Mouse (Mus musculus) naive thymus-derived CD4-positive, alpha-beta T cell, adult 2 months (primary cell): ENCODE data around the gene Olfr32.
"Not testable (repeated sequence)": the region's sequence is repeated elsewhere in the genome, so short reads cannot be mapped to it uniquely, and the experiment has no call there.

Source experiments
- DNase-seq: peaks from one replicate; pipeline ENCODE4 v3.0.0-alpha.2; 2011; ENCODE audit warnings: low read depth

The Olfr32 gene

GRCm38 (mm10) chr2:90142196-90142595 lies at the start of gene Olfr32:
TSS of gene Olfr32 (minus strand) at chr2:90142296.
- DNase-seq: no peak

DNA sequence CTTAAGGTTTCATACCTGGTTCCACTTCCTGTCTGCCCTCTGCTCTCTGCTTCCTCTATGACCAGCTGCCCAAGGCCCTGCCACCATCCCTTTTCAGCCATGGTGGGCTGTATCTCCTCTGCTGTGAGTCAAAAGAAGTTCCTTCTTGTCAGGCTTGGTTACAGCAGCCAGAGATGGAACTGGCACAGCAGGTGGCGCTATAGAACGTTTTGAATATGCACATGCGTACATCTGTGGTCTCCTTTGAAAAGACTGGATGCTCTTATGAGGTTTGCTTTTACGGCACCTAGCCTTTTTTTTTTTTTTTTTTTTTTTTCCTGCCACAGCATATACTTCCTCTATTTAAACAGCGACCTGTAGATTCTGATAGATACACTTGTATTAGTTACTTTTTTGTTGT lies 45.0 kb upstream of the Olfr32 start:
- DNase-seq: not testable (repeated sequence)

GRCm38 (mm10) chr2:90186082-90186481 lies 44.0 kb upstream of the Olfr32 start:
- not testable (repeated sequence) for DNase-seq

GRCm38 (mm10) chr2:90153916-90154315 lies 11.8 kb upstream of the Olfr32 start:
- DNase-seq: no peak

DNA sequence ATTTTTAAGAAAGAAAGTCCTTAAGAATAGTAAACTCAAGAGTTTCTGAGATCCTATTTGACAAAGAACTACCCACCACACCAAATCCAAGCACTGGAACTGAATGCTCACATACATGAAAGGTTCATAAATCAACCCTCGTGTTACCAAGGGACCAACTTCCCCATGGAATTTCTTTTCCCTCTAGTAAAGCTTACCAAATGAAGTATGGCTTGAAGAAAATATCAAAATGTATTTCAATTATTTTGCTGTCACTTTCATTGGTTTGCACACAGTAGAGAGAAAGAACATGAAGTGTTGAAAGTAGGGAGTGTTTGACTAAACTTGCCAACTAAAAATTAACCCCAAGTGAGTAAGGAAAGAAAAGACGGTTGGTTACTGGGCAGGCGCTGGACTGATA lies 10.9 kb upstream of the Olfr32 start, which contains the start of gene Olfr1270:
Olfr1270 (minus strand) TSS at position 101 of the 400 bp plus-strand sequence.
- DNase-seq: no peak

DNA sequence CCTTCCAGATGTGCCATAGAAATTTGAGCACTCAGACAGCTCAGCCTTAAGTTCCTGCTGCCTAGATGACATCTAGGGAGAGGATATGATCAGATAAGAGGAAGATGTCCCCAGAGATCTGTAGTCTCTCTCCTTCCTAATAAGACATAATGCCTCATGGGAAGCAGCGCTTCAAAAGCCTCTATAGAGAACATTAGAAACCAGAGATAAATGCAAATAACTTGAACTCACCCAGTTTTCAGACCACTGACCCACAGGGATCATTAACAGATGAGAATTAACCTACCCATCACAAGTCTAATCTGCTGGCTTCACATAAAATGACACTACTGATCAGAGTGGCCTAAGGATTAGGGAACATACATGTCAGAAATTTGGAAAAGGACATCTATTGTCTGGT lies 20.8 kb downstream of the Olfr32 start, which contains the start of gene Olfr1269:
Olfr1269 (minus strand) TSS at position 101 of the 400 bp plus-strand sequence.
- no peak for DNase-seq
